Mouse (Mus musculus): ENCODE measurements at regions not wholly inside any gene's neighbourhood (a gene's known extent, or its start where the extent isn't known, plus 50 kb on each side); places are given as distances from the start of the nearest gene placed in this dataset.

DNA sequence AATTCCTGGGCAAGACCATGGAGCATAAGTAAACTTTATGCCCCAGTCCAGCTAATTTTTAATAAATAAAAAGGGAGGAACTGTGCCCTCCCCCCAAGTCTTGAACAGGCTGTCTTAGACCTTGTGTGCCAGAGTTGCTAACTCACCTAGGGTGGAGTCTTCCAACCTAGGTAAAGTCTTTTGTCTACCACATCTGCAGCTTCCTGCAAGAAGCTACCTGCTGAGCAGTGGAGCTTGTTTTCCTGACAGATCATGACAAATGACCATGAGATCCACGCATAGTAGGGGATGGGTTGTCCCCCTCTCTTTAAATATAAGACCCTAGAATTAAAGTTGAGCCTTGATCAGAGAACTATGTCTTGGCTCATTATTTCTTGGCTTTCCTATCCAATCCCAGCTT lies 100.1 kb upstream of the Ctnnd2 start:
- Histone ChIP-seq H3K4me3 (ENCODE audit: low read depth, low read length) (no peak overlapping the region), H3K27me3 (ENCODE audit: control insufficient read depth, insufficient read depth, low read length) (no peaks in the 10 kb centered on the region), H3K4me1 (replicated peaks; ENCODE audit: control insufficient read depth, insufficient read depth) (no peaks in the 10 kb centered on the region), H3K4me2 (replicated peaks; ENCODE audit: low read depth) (no peak overlapping the region), H3K36me3 (ENCODE audit: control insufficient read depth, insufficient read depth, low read length) (no peaks in the 10 kb centered on the region), H3K27ac (replicated peaks) (no peak overlapping the region), H3K9me3 (ENCODE audit: control insufficient read depth, low read length) (no peaks in the 10 kb centered on the region), H3K9ac (ENCODE audit: low read length) (no peak overlapping the region)
- no peak for ATAC-seq (ENCODE audit: low FRiP score, low TSS enrichment)
- TF ChIP-seq CTCF (IDR thresholded peaks at IDR 0.05; ENCODE audit: low read depth) (no peak), EP300 (optimal IDR thresholded peaks at IDR 0.05) (no peak)
- 58% methylated on average over 1 of the region's 1 CpGs for WGBS
- DNase-seq (ENCODE audit: low spot score): no peak

- H3K36me3 ChIP-seq (ENCODE audit: control insufficient read depth, insufficient read depth, low read length): no peaks in the 10 kb centered on the region
- no peaks in the 10 kb centered on the region for H3K4me1 ChIP-seq (replicated peaks; ENCODE audit: control insufficient read depth, insufficient read depth)
- no peak overlapping the region for H3K9ac ChIP-seq (ENCODE audit: low read length)
- no peak overlapping the region for H3K4me2 ChIP-seq (replicated peaks; ENCODE audit: low read depth)
- no peaks in the 10 kb centered on the region for H3K9me3 ChIP-seq (ENCODE audit: control insufficient read depth, low read length)
- TF ChIP-seq CTCF (IDR thresholded peaks at IDR 0.05; ENCODE audit: low read depth) (no peak), EP300 (optimal IDR thresholded peaks at IDR 0.05) (no peak)
- no peak for ATAC-seq (ENCODE audit: low FRiP score, low TSS enrichment)
- H3K4me3 ChIP-seq (ENCODE audit: low read depth, low read length): no peak overlapping the region
- 93% methylated on average over 6 of the region's 6 CpGs for WGBS
- no peak overlapping the region for H3K27ac ChIP-seq (replicated peaks)
- no peak for DNase-seq (ENCODE audit: low spot score)
- H3K27me3 ChIP-seq (ENCODE audit: control insufficient read depth, insufficient read depth, low read length): no peaks in the 10 kb centered on the region
Observed at GRCm38 (mm10) chr15:30087120-30087519, 85.3 kb upstream of the Ctnnd2 start.

- Histone ChIP-seq H3K4me2 (replicated peaks; ENCODE audit: low read depth) (no peak overlapping the region), H3K9ac (ENCODE audit: low read length) (no peak overlapping the region), H3K9me3 (ENCODE audit: control insufficient read depth, low read length) (no peaks in the 10 kb centered on the region), H3K27ac (replicated peaks) (no peak overlapping the region), H3K27me3 (ENCODE audit: control insufficient read depth, insufficient read depth, low read length) (no peaks in the 10 kb centered on the region), H3K4me1 (replicated peaks; ENCODE audit: control insufficient read depth, insufficient read depth) (no peaks in the 10 kb centered on the region), H3K36me3 (ENCODE audit: control insufficient read depth, insufficient read depth, low read length) (no peaks in the 10 kb centered on the region), H3K4me3 (ENCODE audit: low read depth, low read length) (no peak overlapping the region)
- 49% methylated on average over 3 of the region's 3 CpGs for WGBS
- TF ChIP-seq EP300 (optimal IDR thresholded peaks at IDR 0.05): no peak
- TF ChIP-seq CTCF (IDR thresholded peaks at IDR 0.05; ENCODE audit: low read depth): no peak
- DNase-seq (ENCODE audit: low spot score) (no peak), ATAC-seq (ENCODE audit: low FRiP score, low TSS enrichment) (no peak)
Observed at GRCm38 (mm10) chr15:30122061-30122460, 50.3 kb upstream of the Ctnnd2 start.
